Mouse (Mus musculus) liver, embryonic 11.5 days (tissue): Measurements from ENCODE around the gene Unc5cl. TPM values are rescaled to one million over a fixed set of nuclear protein-coding genes. Genes with fewer than 3 reads are reported as not detected.

Source experiments
- ATAC-seq: fragments of 200-750 bp; cut with Nextera tagmentation; replicated peaks from 2 replicates; pipeline ENCODE4 v1.8.0; 2017; ENCODE audit warnings: moderate number of reproducible peaks, mild to moderate bottlenecking, moderate TSS enrichment, moderate library complexity; ENCODE audit not compliant: low FRiP score
- DNase-seq: peaks from one replicate; pipeline ENCODE4 v3.0.0-alpha.2; 2017; ENCODE audit warnings: low spot score
- H3K27ac ChIP-seq: fragments of 300-500 bp; sonication (generic); 2 replicates; pipeline ENCODE4 v1.5.1; 2014; ENCODE audit warnings: mild to moderate bottlenecking, low read depth, low read length, control low read depth
- H3K27me3 ChIP-seq: fragments of 300-500 bp; sonication (generic); replicated peaks from 2 replicates; pipeline ENCODE4 v1.6.1; 2014; ENCODE audit warnings: low read length, mixed read lengths; ENCODE audit not compliant: control insufficient read depth, insufficient read depth
- H3K36me3 ChIP-seq: fragments of 300-500 bp; sonication (generic); 2 replicates; pipeline ENCODE4 v1.6.1; 2014; ENCODE audit warnings: mild to moderate bottlenecking, low read length, moderate library complexity, mixed read lengths; ENCODE audit not compliant: control insufficient read depth, insufficient read depth
- H3K4me1 ChIP-seq: fragments of 300-500 bp; sonication (generic); replicated peaks from 2 replicates; pipeline ENCODE4 v1.6.1; 2014; ENCODE audit warnings: low read length, mixed read lengths; ENCODE audit not compliant: control insufficient read depth, insufficient read depth
- H3K4me2 ChIP-seq: fragments of 300-500 bp; sonication (generic); 2 replicates; pipeline ENCODE4 v1.6.1; 2014; ENCODE audit warnings: mild to moderate bottlenecking, control low read depth, moderate library complexity
- H3K4me3 ChIP-seq: fragments of 300-500 bp; sonication (generic); 2 replicates; pipeline ENCODE4 v1.5.1; 2014; ENCODE audit warnings: low read depth, low read length, control low read depth
- H3K9ac ChIP-seq: fragments of 300-500 bp; sonication (generic); 2 replicates; pipeline ENCODE4 v1.6.1; 2014; ENCODE audit warnings: low read depth, low read length, control low read depth
- H3K9me3 ChIP-seq: fragments of 300-500 bp; sonication (generic); 2 replicates; pipeline ENCODE4 v1.6.1; 2016; ENCODE audit warnings: low read length, inconsistent platforms, mixed read lengths; ENCODE audit not compliant: control insufficient read depth
- WGBS: fragments of 180-500 bp; shearing (Covaris S2); extraction: QIAGEN DNeasy Blood & Tissue Kit; methylation state at CpG from one replicate; pipeline ENCODE4 v1.1.7; 2014; 5-methylcytosine and 5-hydroxymethylcytosine counted together
- polyA plus RNA-seq: library from polyadenylated mRNA; unstranded; fragments of >200 nt; fragmentation: Nextera tagmentation; extraction: Ambion mirVana; gene quantifications from 2 replicates; pipeline ENCODE4 v1.2.1, GENCODE M21; 2014

Unc5cl gene
- polyA plus RNA-seq, 1 experiment from 2014 or later = 1.0 TPM

GRCm38 (mm10) chr17:48500846-48501445 is 46.2 kb downstream of the Unc5cl start:
- no peaks in the 10 kb centered on the region for H3K36me3 ChIP-seq
- no peak overlapping the region for H3K9ac ChIP-seq
- WGBS = 84% methylated on average over 7 of the region's 7 CpGs
- no peaks in the 10 kb centered on the region for H3K27me3 ChIP-seq
- ATAC-seq = no peak
- no peak for DNase-seq
- H3K4me2 ChIP-seq = no peak overlapping the region
- H3K9me3 ChIP-seq = no peaks in the 10 kb centered on the region
- H3K4me3 ChIP-seq = no peak overlapping the region
- no peak overlapping the region for H3K27ac ChIP-seq
- no peaks in the 10 kb centered on the region for H3K4me1 ChIP-seq

- WGBS = 42% methylated on average over 3 of the region's 3 CpGs
- Histone ChIP-seq H3K36me3 (no peaks in the 10 kb centered on the region), H3K27ac (no peak overlapping the region), H3K4me1 (no peaks in the 10 kb centered on the region), H3K27me3 (no peaks in the 10 kb centered on the region), H3K9ac (no peak overlapping the region), H3K4me3 (no peak overlapping the region), H3K4me2 (no peak overlapping the region), H3K9me3 (no peaks in the 10 kb centered on the region)
- DNase-seq (no peak), ATAC-seq (no peak)
Measured at GRCm38 (mm10) chr17:48505006-48505405, 50.3 kb downstream of the Unc5cl start.

GRCm38 (mm10) chr17:48506986-48507385 is 52.3 kb downstream of the Unc5cl start:
- no peak overlapping the region for H3K27ac ChIP-seq
- H3K9me3 ChIP-seq = no peaks in the 10 kb centered on the region
- H3K4me1 ChIP-seq = no peaks in the 10 kb centered on the region
- WGBS = 58% methylated on average over 4 of the region's 4 CpGs
- DNase-seq (no peak), ATAC-seq (no peak)
- no peak overlapping the region for H3K9ac ChIP-seq
- H3K4me2 ChIP-seq = no peak overlapping the region
- H3K36me3 ChIP-seq = no peaks in the 10 kb centered on the region
- no peaks in the 10 kb centered on the region for H3K27me3 ChIP-seq
- no peak overlapping the region for H3K4me3 ChIP-seq

- ATAC-seq = no peak
- 73% methylated on average over 4 of the region's 4 CpGs for WGBS
- H3K36me3 ChIP-seq = no peaks in the 10 kb centered on the region
Measured at GRCm38 (mm10) chr17:48509596-48509995, 54.9 kb downstream of the Unc5cl start.

GRCm38 (mm10) chr17:48512614-48513281 is 58.0 kb downstream of the Unc5cl start:
- no peaks in the 10 kb centered on the region for H3K36me3 ChIP-seq
- no peaks in the 10 kb centered on the region for H3K4me1 ChIP-seq
- no peak for ATAC-seq
- DNase-seq = no peak
- no peak overlapping the region for H3K4me3 ChIP-seq
- no peaks in the 10 kb centered on the region for H3K27me3 ChIP-seq
- no peak overlapping the region for H3K4me2 ChIP-seq
- 52% methylated on average over 18 of the region's 18 CpGs for WGBS
- no peak overlapping the region for H3K27ac ChIP-seq
- H3K9ac ChIP-seq = no peak overlapping the region
- H3K9me3 ChIP-seq = no peaks in the 10 kb centered on the region

More at GRCm38 (mm10) chr17:48509596-48509995, 54.9 kb downstream of the Unc5cl start:
- H3K4me3 ChIP-seq = no peak overlapping the region
- no peak overlapping the region for H3K27ac ChIP-seq
- H3K27me3 ChIP-seq = no peaks in the 10 kb centered on the region
- H3K4me2 ChIP-seq = no peak overlapping the region
- H3K9me3 ChIP-seq = no peaks in the 10 kb centered on the region
- H3K4me1 ChIP-seq = no peaks in the 10 kb centered on the region
- H3K9ac ChIP-seq = no peak overlapping the region
- no peak for DNase-seq

- DNase-seq (no peak), ATAC-seq (no peak)
- Histone ChIP-seq H3K4me3 (no peak overlapping the region), H3K4me1 (no peaks in the 10 kb centered on the region), H3K27ac (no peak overlapping the region), H3K36me3 (no peaks in the 10 kb centered on the region), H3K27me3 (no peaks in the 10 kb centered on the region), H3K4me2 (no peak overlapping the region), H3K9ac (no peak overlapping the region), H3K9me3 (no peaks in the 10 kb centered on the region)
- WGBS = 45% methylated on average over 4 of the region's 4 CpGs
Measured at GRCm38 (mm10) chr17:48514613-48515012, 59.9 kb downstream of the Unc5cl start.

- DNase-seq = no peak
- H3K4me2 ChIP-seq = no peak overlapping the region
- no peaks in the 10 kb centered on the region for H3K27me3 ChIP-seq
- H3K9ac ChIP-seq = no peak overlapping the region
- H3K4me3 ChIP-seq = no peak overlapping the region
- no peaks in the 10 kb centered on the region for H3K9me3 ChIP-seq
- ATAC-seq = no peak
- no peak overlapping the region for H3K27ac ChIP-seq
- H3K4me1 ChIP-seq = no peaks in the 10 kb centered on the region
- 80% methylated on average over 7 of the region's 7 CpGs for whole genome bisulfite sequencing
- no peaks in the 10 kb centered on the region for H3K36me3 ChIP-seq
Measured at GRCm38 (mm10) chr17:48519046-48519445, 64.3 kb downstream of the Unc5cl start.

GRCm38 (mm10) chr17:48520352-48520751 is 65.7 kb downstream of the Unc5cl start:
- DNase-seq (no peak), ATAC-seq (no peak)
- WGBS = 97% methylated on average over 3 of the region's 3 CpGs

GRCm38 (mm10) chr17:48523056-48523455 is 68.4 kb downstream of the Unc5cl start:
- H3K9ac ChIP-seq = no peak overlapping the region
- H3K36me3 ChIP-seq = no peaks in the 10 kb centered on the region
- H3K4me2 ChIP-seq = no peak overlapping the region
- DNase-seq = no peak
- ATAC-seq = no peak
- 93% methylated on average over 2 of the region's 2 CpGs for WGBS
- H3K27ac ChIP-seq = no peak overlapping the region
- no peak overlapping the region for H3K4me3 ChIP-seq
- no peaks in the 10 kb centered on the region for H3K27me3 ChIP-seq
- no peaks in the 10 kb centered on the region for H3K9me3 ChIP-seq
- H3K4me1 ChIP-seq = no peaks in the 10 kb centered on the region

More at GRCm38 (mm10) chr17:48520352-48520751, 65.7 kb downstream of the Unc5cl start:
- Histone ChIP-seq H3K27me3 (no peaks in the 10 kb centered on the region), H3K9me3 (no peaks in the 10 kb centered on the region), H3K36me3 (no peaks in the 10 kb centered on the region), H3K9ac (no peak overlapping the region), H3K27ac (no peak overlapping the region), H3K4me3 (no peak overlapping the region), H3K4me1 (no peaks in the 10 kb centered on the region), H3K4me2 (no peak overlapping the region)
